Mouse (Mus musculus) stomach, postnatal 0 days (tissue): ENCODE measurements around the gene Hmgb3.

ENCODE experiments used
- CTCF ChIP-seq: IDR thresholded peaks from 2 replicates; pipeline ENCODE4 v1.5.1; 2016; ENCODE audit warnings: antibody characterized with exemption, low read depth, mild to moderate bottlenecking, moderate library complexity
- EP300 ChIP-seq: optimal IDR thresholded peaks from 2 replicates; pipeline ENCODE3; 2016; ENCODE audit warnings: antibody characterized with exemption

DNA sequence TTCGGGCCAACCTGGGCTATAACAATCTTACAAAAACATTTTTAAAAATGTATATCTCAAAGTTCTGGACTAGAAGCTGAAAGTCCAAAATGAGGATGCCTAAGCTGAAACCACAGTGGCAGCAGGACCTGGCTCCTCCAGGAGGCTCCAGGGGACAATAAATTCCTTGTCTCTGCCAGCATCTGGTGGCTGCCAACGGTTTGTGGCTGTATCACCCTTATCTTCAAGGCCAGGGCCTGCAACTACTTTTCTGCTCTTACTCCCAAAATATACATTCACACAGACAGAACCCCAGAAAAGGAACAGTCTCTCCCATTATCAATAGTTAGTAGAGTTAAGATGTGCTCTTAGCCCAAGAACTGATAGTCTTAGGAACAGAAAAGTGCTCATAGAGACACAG is 10.6 kb upstream of the Hmgb3 start:
- TF ChIP-seq CTCF: no peak
- no peak for TF ChIP-seq EP300
